In genomic region chr2:144672397-144672796, GRCm38 (mm10) we compare ENCODE assay signal across 27 mouse cellular contexts.
A peak's percentile ranks its signal among the peaks of the same experiment; 100 is the strongest.
DNase-seq lines count a peak whose midpoint lies in the region; TF ChIP-seq lines count a peak whose summit lies in the region.
"Had no signal": no experiment of that assay in that cellular context is flagged by ENCODE, and none has a peak within 500 bp of the region (broad histone marks: within the 10 kb centered on the region; RNA-seq: fewer than 3 reads in every experiment).

No protein-coding gene starts in this region.

- peak; percentile 59 to 92 for DNase-seq in adrenal gland, adult (ENCODE audit: inconsistent age in 2 of 2, low spot score in 1 of 2)
- DNase-seq in adrenal gland, postnatal 4 days (ENCODE audit: low spot score in 2 of 2), result no peak
- DNase-seq in NIH3T3 (ENCODE audit: low read depth), result peak; percentile 56
- DNase-seq in adrenal gland, postnatal 14 days, result peak; percentile 57
- peak; percentile 63 for DNase-seq in fibroblast of lung, adult 2 months (ENCODE audit: low read depth)
- no peak for DNase-seq in gastrocnemius, adult 2 months
- no peak for DNase-seq in cerebellum, postnatal 36 days
- DNase-seq: cerebellum, adult 8-10 months; cerebellum, postnatal 25 days; gastrocnemius, postnatal 36 days; heart, adult 2 months; kidney, adult 8-10 months; kidney, postnatal 4 days; liver; lung, adult 2 months; lung, postnatal 14 days; right cerebral cortex, postnatal 25 days; spleen, adult 18-20 months; thymus, postnatal 14 days had no signal

- intact Hi-C loops in gastrocnemius, adult 2 months (cut with DNase I), result no loop called here

- no peak overlapping the region for H3K4me3 ChIP-seq in gastrocnemius, adult 2 months
- H3K4me3 ChIP-seq: embryonic facial prominence, embryonic 12.5 days; forebrain, embryonic 13.5 days; heart, adult 2 months; heart, embryonic 15.5 days; hindbrain, embryonic 12.5 days; midbrain, embryonic 10.5 days had no signal

- H3K27ac ChIP-seq in gastrocnemius, adult 2 months, result no peak overlapping the region
- H3K27ac ChIP-seq: embryonic facial prominence, embryonic 12.5 days; forebrain, embryonic 13.5 days; heart, adult 2 months; heart, embryonic 15.5 days; hindbrain, embryonic 12.5 days; hindbrain, postnatal 0 days; kidney, postnatal 0 days; liver, embryonic 14.5 days; midbrain, embryonic 10.5 days had no signal

- TF ChIP-seq CTCF in gastrocnemius, adult 2 months (IDR thresholded peaks at IDR 0.05), result no peak

Comparison
In these comparisons a context has a peak if more than half of its experiments do, and no peak if none do; other contexts are left out.
1. DNase-seq: peak in adrenal gland, adult (2 of 2), NIH3T3 (single experiment), adrenal gland, postnatal 14 days (single experiment) and fibroblast of lung, adult 2 months (single experiment); none in adrenal gland, postnatal 4 days (0 of 2), gastrocnemius, adult 2 months (single experiment) and cerebellum, postnatal 36 days (0 of 2).